Mouse (Mus musculus): ENCODE measurements around the gene Dtnb. TPM values are rescaled to one million over a fixed set of nuclear protein-coding genes. Genes with fewer than 3 reads are reported as not detected.

Gene Dtnb
- polyA plus RNA-seq, 1 experiment from 2014 or later = 40.5 TPM

DNA sequence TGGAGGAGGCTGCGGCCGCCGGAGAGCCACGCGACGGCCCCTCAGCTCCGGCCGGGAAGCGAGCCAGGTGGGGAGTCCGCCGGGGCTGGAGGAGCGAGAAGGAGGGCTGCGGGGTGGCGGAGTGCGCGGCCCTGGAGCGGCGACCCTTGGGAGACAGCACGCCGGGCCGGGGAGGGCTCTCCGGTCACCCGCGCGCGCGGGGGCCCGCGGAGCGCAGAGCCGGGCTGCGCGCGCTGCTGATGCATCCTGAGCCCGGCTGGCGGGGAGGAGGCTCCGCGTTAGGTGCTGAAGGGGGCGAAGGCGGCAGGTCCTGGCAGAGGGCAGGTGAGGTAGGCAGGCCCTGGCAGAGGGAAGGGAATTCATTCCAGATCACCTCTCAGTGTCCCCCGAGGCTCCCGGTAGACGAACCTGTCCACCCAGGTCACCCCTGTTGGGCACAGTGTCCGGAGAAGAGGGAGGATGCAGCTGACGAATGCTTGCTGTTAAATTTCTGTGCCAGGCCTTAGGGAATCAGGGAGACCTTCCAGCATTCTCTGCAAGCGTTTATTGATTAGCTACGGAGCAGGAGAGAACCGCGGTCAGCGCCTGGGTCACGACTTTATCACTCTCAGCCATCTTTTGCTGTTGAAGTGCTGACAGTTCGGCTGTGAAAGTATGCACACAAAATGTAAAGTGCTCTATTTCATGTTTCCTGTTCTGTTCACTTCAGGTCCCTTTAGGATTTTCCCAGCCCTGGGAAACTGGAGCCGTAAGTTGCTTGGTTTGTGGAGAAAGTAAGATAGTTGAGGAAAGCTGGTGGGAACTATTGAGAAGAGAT, 608 bp downstream of the Dtnb start:
- peaks cover 8% of the 10 kb centered on the region for H3K4me1 ChIP-seq
- peak overlapping the region; percentile 81 for H3K4me2 ChIP-seq (replicated peaks)
- under 1% methylated on average over 52 of the region's 53 CpGs for WGBS
- H3K36me3 ChIP-seq = no peaks in the 10 kb centered on the region
- H3K9me3 ChIP-seq (replicated peaks) = no peaks in the 10 kb centered on the region
- H3K4me3 ChIP-seq (replicated peaks) = peak overlapping the region; percentile 86
- H3K27ac ChIP-seq (replicated peaks) = peak overlapping the region; percentile 91
- H3K27me3 ChIP-seq = no peaks in the 10 kb centered on the region
- ATAC-seq (ENCODE audit: insufficient number of reproducible peaks, low FRiP score, low TSS enrichment, low read depth) = peak; percentile 76
- H3K9ac ChIP-seq = peak overlapping the region; percentile 81

DNA sequence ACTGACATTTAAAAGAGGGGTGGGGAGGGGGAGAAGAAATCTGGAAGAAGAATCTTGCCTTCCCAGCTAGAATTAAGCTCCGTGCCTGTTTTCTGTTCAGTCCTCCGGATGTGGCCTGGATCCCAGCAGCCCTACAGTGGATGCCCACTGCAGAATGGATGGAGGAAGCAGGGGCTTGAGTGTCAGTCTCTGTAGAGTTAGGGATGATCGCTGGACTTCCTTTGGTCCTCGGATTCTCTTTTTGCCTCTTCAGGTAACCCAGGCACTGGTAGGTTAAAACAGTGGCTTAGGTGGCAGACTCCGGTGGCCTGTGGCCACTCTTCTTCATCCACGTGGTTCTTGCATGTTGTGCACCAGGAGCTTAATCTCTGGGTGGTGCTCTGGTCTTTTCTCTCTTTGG, 1.2 kb downstream of the Dtnb start:
- Histone ChIP-seq H3K4me1 (peaks cover 8% of the 10 kb centered on the region), H3K9me3 (replicated peaks) (no peaks in the 10 kb centered on the region), H3K27me3 (no peaks in the 10 kb centered on the region), H3K9ac (peak overlapping the region; percentile 81; the same call in 1 of the 2 replicates), H3K4me3 (replicated peaks) (peak overlapping the region; percentile 86), H3K36me3 (no peaks in the 10 kb centered on the region), H3K4me2 (replicated peaks) (peak overlapping the region; percentile 81), H3K27ac (replicated peaks) (peak overlapping the region; percentile 91)
- no peak for ATAC-seq (ENCODE audit: insufficient number of reproducible peaks, low FRiP score, low TSS enrichment, low read depth)
- 19% methylated on average over 6 of the region's 6 CpGs for WGBS

DNA sequence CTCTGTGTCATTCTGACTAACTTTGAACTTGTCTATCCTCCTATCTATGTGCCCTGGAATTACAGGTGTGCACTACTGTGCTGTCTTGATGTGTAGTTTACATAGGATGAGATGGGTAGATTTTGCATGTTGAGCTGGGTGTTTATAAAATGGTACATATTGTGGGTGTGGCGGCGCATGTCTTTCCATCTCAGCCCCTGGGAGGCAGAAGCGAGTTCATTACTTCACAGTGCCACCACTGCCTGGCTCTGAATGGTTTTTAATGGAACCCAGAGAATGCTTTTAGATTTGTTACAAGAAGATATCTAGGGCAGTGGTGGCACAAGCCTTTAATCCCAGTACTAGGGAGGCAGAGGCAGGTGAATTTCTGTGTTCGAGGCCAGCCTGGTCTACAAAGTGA, 2.5 kb downstream of the Dtnb start:
- no peak for ATAC-seq (ENCODE audit: insufficient number of reproducible peaks, low FRiP score, low TSS enrichment, low read depth)
- no peaks in the 10 kb centered on the region for H3K9me3 ChIP-seq (replicated peaks)

DNA sequence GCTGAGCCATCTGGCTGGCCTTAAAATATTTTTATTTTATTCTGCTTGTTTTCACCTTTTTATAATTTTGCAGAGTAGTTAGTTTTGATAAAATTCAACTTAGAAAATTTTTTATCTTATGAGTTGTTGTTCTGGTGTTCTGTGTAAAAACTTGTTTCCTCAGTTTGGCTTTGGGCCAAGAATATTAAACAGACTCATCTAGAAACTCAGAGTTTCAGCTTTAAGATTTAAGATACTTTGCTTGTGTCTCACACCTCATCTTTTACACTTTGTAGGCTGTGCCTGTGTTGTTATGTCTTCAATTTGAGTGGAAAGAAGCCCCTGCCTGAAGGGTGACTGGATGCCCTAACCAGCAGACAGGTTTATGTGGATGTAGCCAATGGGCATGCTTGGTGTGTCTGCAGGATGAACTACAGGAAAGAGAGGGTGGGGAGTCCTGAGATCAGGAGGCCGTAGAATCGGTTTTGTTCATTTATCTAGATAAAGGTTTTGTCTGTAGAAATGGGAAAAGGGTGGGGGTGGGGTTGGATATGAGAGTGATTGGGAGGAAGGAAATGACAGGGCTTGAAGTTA, 7.9 kb downstream of the Dtnb start:
- Histone ChIP-seq H3K9ac (no peak overlapping the region), H3K27me3 (no peaks in the 10 kb centered on the region), H3K4me1 (0 out of 2 replicates have a peak, but pooled peaks cover 5% of the 10 kb centered on the region), H3K4me3 (replicated peaks) (no peak overlapping the region), H3K9me3 (replicated peaks) (no peaks in the 10 kb centered on the region), H3K4me2 (replicated peaks) (no peak overlapping the region), H3K36me3 (no peaks in the 10 kb centered on the region), H3K27ac (replicated peaks) (no peak overlapping the region)
- ATAC-seq (ENCODE audit: insufficient number of reproducible peaks, low FRiP score, low TSS enrichment, low read depth) = no peak
- WGBS = 55% methylated on average over 2 of the region's 2 CpGs

More for the DNA sequence above, 2.5 kb downstream of the Dtnb start:
- WGBS = 86% methylated on average over 4 of the region's 4 CpGs
- Histone ChIP-seq H3K4me1 (peaks cover 8% of the 10 kb centered on the region), H3K4me2 (replicated peaks) (no peak overlapping the region), H3K9ac (no peak overlapping the region), H3K27me3 (no peaks in the 10 kb centered on the region), H3K36me3 (no peaks in the 10 kb centered on the region), H3K4me3 (replicated peaks) (no peak overlapping the region), H3K27ac (replicated peaks) (no peak overlapping the region)

DNA sequence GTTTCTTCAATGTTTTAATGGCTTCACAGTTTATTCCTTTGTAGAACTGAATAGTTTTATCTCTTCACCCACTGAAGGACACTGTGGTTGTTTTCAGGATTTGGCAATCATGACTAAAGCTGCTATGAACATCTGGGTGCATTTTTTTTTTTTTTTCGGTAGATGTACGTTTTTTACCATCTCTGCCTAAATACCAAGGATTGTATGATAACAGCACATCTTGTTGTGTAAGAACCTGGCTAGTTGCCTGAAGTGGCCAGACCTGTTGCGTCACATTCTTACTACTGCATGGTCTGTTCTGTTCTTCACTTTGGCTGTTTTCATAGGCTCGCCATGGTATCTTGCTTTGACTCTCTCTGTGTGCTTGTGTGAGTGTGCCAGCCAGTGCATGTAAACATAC, 10.4 kb downstream of the Dtnb start:
- Histone ChIP-seq H3K9me3 (replicated peaks) (no peaks in the 10 kb centered on the region), H3K27me3 (no peaks in the 10 kb centered on the region), H3K36me3 (no peaks in the 10 kb centered on the region), H3K27ac (replicated peaks) (no peak overlapping the region), H3K9ac (no peak overlapping the region), H3K4me2 (replicated peaks) (no peak overlapping the region), H3K4me1 (0 out of 2 replicates have a peak, but pooled peaks cover 5% of the 10 kb centered on the region), H3K4me3 (replicated peaks) (no peak overlapping the region)
- 67% methylated on average over 4 of the region's 4 CpGs for WGBS
- no peak; the same call in 1 of the 2 replicates for ATAC-seq (ENCODE audit: insufficient number of reproducible peaks, low FRiP score, low TSS enrichment, low read depth)

DNA sequence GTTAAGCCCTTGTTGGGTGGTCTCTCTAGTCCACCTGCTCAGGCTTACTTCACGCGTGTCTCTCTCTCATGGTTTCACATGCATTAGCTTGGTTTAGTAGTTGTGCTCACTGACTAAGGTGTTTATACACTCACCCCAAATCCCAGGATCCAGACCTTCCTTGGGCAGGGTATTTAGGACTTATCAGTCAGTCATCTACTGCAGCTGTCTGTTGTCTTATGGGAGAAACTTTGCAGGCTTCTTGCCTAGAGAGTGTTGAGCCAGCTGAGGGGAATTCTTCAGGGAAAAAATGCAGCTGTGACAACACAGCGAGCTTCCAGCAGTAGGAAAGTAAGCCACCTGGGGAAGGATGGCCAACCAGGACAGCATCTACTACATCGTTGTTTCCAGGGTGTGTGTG, 13.3 kb downstream of the Dtnb start:
- H3K4me1 ChIP-seq = 0 out of 2 replicates have a peak, but pooled peaks cover 1% of the 10 kb centered on the region
- WGBS = 56% methylated on average over 4 of the region's 4 CpGs
- no peaks in the 10 kb centered on the region for H3K27me3 ChIP-seq
- no peak overlapping the region for H3K4me3 ChIP-seq (replicated peaks)
- no peak overlapping the region for H3K9ac ChIP-seq
- H3K4me2 ChIP-seq (replicated peaks) = no peak overlapping the region
- no peak overlapping the region for H3K27ac ChIP-seq (replicated peaks)
- H3K9me3 ChIP-seq (replicated peaks) = no peaks in the 10 kb centered on the region
- H3K36me3 ChIP-seq = peaks cover 7% of the 10 kb centered on the region
- ATAC-seq (ENCODE audit: insufficient number of reproducible peaks, low FRiP score, low TSS enrichment, low read depth) = no peak; the same call in 1 of the 2 replicates

DNA sequence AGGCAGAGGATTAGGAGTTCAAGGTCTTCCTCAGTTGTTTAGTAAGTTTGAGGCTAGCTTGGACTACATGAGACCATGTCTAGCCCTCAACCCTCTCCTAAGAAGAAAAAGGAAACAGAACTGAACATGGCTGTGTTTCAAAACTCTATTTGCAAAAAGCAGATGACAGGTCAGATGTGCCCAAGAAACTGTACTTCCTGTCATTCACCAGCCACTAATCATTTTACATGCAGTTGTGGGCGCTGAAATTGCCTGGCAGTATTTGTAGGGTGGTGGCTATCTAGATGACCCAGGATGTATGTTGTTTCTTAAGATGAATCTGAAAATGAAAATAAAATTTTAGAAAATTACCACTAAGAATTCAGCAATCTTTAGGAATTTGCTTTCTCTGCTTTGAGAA, 14.8 kb downstream of the Dtnb start:
- 85% methylated on average over 1 of the region's 1 CpGs for WGBS

DNA sequence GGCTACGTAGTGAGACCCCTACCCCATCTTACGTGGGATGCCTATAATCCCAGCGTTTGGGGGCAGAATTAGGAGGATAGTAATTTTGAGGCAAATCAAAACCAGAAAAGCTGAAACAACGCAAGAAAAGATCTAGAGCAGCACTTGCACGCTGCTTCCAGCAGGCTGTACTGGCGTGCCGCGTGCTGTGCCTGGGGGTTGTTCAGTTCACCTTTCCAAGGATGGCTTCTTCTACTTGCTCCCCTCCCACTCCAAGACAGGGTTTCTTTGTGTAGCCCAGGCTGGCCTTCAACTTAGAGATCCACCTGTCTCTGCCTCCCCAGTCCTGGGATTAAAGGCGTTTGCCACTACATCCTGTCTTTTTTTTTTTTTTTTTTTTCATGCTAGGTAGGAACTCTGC, 17.9 kb downstream of the Dtnb start:
- Histone ChIP-seq H3K4me2 (replicated peaks) (no peak overlapping the region), H3K9me3 (replicated peaks) (no peaks in the 10 kb centered on the region), H3K36me3 (peaks cover 20% of the 10 kb centered on the region), H3K4me3 (replicated peaks) (no peak overlapping the region), H3K27ac (replicated peaks) (no peak overlapping the region), H3K9ac (no peak overlapping the region), H3K27me3 (no peaks in the 10 kb centered on the region), H3K4me1 (no peaks in the 10 kb centered on the region)
- no peak for ATAC-seq (ENCODE audit: insufficient number of reproducible peaks, low FRiP score, low TSS enrichment, low read depth)
- WGBS = 90% methylated on average over 9 of the region's 9 CpGs

More for the DNA sequence above, 14.8 kb downstream of the Dtnb start:
- no peaks in the 10 kb centered on the region for H3K9me3 ChIP-seq (replicated peaks)
- no peak overlapping the region for H3K4me3 ChIP-seq (replicated peaks)
- no peaks in the 10 kb centered on the region for H3K27me3 ChIP-seq
- peaks cover 15% of the 10 kb centered on the region for H3K36me3 ChIP-seq
- ATAC-seq (ENCODE audit: insufficient number of reproducible peaks, low FRiP score, low TSS enrichment, low read depth) = no peak
- H3K27ac ChIP-seq (replicated peaks) = no peak overlapping the region
- no peak overlapping the region for H3K9ac ChIP-seq
- no peak overlapping the region for H3K4me2 ChIP-seq (replicated peaks)
- H3K4me1 ChIP-seq = no peaks in the 10 kb centered on the region

DNA sequence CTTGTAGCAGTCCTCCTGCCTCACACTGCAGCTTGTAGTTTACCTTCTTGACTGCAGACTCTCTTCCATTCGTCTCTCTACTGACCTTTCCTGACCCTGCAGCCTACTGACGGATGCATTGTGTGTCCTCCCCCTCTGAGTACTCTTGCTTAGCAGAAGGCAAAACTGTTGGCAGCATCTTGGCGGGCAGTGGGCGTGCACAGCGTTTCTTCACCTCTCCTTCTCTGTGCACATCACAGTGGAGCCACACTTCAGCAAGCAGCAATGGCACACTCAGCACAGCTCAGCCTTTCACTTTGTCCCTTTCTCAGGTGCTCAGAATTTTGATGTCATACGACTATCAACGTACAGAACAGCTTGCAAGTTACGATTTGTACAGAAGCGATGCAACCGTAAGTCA, 19.4 kb downstream of the Dtnb start:
- no peak overlapping the region for H3K4me3 ChIP-seq (replicated peaks)
- no peak for ATAC-seq (ENCODE audit: insufficient number of reproducible peaks, low FRiP score, low TSS enrichment, low read depth)
- no peaks in the 10 kb centered on the region for H3K27me3 ChIP-seq
- H3K27ac ChIP-seq (replicated peaks) = no peak overlapping the region
- WGBS = 85% methylated on average over 10 of the region's 10 CpGs
- no peaks in the 10 kb centered on the region for H3K9me3 ChIP-seq (replicated peaks)
- H3K4me2 ChIP-seq (replicated peaks) = no peak overlapping the region
- no peak overlapping the region for H3K9ac ChIP-seq
- peaks cover 21% of the 10 kb centered on the region for H3K36me3 ChIP-seq
- H3K4me1 ChIP-seq = no peaks in the 10 kb centered on the region

DNA sequence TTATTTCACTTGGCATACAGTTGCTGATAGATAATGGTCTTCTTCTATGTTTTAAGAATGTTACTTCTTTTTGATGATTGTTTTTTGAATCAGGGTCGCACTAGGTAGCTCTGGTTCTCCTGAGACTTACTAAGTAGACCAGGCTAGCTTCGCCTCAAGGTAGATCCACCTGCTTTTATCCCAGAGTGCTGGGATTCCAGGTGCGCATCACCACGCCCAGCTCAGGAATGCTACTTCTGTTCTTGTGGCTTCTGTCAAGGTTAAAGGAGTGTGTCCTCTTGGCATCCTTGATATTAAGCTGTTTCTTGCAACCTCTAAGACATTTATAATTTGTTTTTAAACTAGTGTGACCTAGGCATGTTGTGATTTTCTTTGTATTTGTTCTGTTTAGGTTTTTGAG, 30.6 kb downstream of the Dtnb start:
- Histone ChIP-seq H3K27me3 (no peaks in the 10 kb centered on the region), H3K36me3 (peaks cover 12% of the 10 kb centered on the region; the same call in 1 of the 2 replicates), H3K27ac (replicated peaks) (no peak overlapping the region), H3K9me3 (replicated peaks) (no peaks in the 10 kb centered on the region), H3K4me2 (replicated peaks) (no peak overlapping the region), H3K9ac (no peak overlapping the region), H3K4me1 (no peaks in the 10 kb centered on the region; the same call in 1 of the 2 replicates), H3K4me3 (replicated peaks) (no peak overlapping the region)
- ATAC-seq (ENCODE audit: insufficient number of reproducible peaks, low FRiP score, low TSS enrichment, low read depth) = no peak
- WGBS = 87% methylated on average over 4 of the region's 4 CpGs

DNA sequence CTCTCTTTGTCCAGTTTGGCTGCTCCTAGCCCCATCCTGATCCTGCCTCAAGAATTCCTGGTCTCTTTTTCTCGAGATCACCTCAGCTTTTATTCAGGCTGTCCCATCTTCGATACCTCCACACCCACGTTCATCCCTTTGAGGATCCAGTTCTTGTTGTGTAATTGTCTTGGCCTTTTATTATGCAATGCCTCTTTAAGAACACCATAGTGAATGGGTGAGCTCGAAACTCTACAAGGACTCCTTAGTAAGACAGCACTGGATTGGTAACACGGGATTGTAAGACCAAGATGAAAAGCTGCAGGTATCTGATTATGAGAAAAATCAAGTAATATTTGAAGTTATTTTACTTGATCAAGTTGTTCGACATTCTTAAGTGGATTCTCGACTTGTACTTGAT, 34.0 kb downstream of the Dtnb start:
- 75% methylated on average over 7 of the region's 7 CpGs for WGBS
- ATAC-seq (ENCODE audit: insufficient number of reproducible peaks, low FRiP score, low TSS enrichment, low read depth) = no peak
- Histone ChIP-seq H3K36me3 (no peaks in the 10 kb centered on the region), H3K9me3 (replicated peaks) (no peaks in the 10 kb centered on the region), H3K9ac (no peak overlapping the region), H3K4me2 (replicated peaks) (no peak overlapping the region), H3K4me1 (peaks cover under 1% of the 10 kb centered on the region; the same call in 1 of the 2 replicates), H3K4me3 (replicated peaks) (no peak overlapping the region), H3K27ac (replicated peaks) (no peak overlapping the region), H3K27me3 (no peaks in the 10 kb centered on the region)
